Mouse (Mus musculus): Measurements from ENCODE around the gene Tmem161b. TPM values are rescaled to one million over a fixed set of nuclear protein-coding genes. Genes with fewer than 3 reads are reported as not detected.
"Not testable (repeated sequence)": the region's sequence is repeated elsewhere in the genome, so short reads cannot be mapped to it uniquely, and the experiment has no call there.

Tmem161b gene
- polyA plus RNA-seq, 1 experiment = 2.5 TPM

GRCm38 (mm10) chr13:84255047-84255446 lies 33.0 kb downstream of the Tmem161b start:
- TF ChIP-seq REST (IDR thresholded peaks at IDR 0.05; ENCODE audit: insufficient read depth, insufficient read length) (no peak), TCF3 (IDR thresholded peaks at IDR 0.05; ENCODE audit: insufficient read length, low read depth) (no peak)
- Histone ChIP-seq H3K36me3 (ENCODE audit: control insufficient read depth, insufficient read depth) (peaks cover 5% of the 10 kb centered on the region), H3K4me2 (ENCODE audit: low read depth) (no peak overlapping the region)

GRCm38 (mm10) chr13:84264418-84264817 lies 42.3 kb downstream of the Tmem161b start:
- not testable (repeated sequence) for H3K27me3 ChIP-seq (ENCODE audit: control insufficient read depth, insufficient read depth, insufficient read length); H3K79me2 ChIP-seq (ENCODE audit: control insufficient read depth, insufficient read depth); H3ac ChIP-seq (ENCODE audit: control insufficient read depth, insufficient read length); H3K4me3 ChIP-seq; H3K4me2 ChIP-seq (ENCODE audit: low read depth)
- peaks cover 15% of the 10 kb centered on the region for H3K36me3 ChIP-seq (ENCODE audit: control insufficient read depth, insufficient read depth)

More at GRCm38 (mm10) chr13:84255047-84255446, 33.0 kb downstream of the Tmem161b start:
- Histone ChIP-seq H3K27me3 (ENCODE audit: control insufficient read depth, insufficient read depth, insufficient read length) (no peaks in the 10 kb centered on the region), H3ac (ENCODE audit: control insufficient read depth, insufficient read length) (no peak overlapping the region), H3K4me3 (no peak overlapping the region), H3K79me2 (ENCODE audit: control insufficient read depth, insufficient read depth) (no peaks in the 10 kb centered on the region)

GRCm38 (mm10) chr13:84276246-84276645 lies 54.1 kb downstream of the Tmem161b start:
- Histone ChIP-seq H3K27me3 (ENCODE audit: control insufficient read depth, insufficient read depth, insufficient read length) (no peaks in the 10 kb centered on the region), H3K4me2 (ENCODE audit: low read depth) (no peak overlapping the region), H3K4me3 (no peak overlapping the region), H3ac (ENCODE audit: control insufficient read depth, insufficient read length) (no peak overlapping the region), H3K36me3 (ENCODE audit: control insufficient read depth, insufficient read depth) (peaks cover 13% of the 10 kb centered on the region), H3K79me2 (ENCODE audit: control insufficient read depth, insufficient read depth) (no peaks in the 10 kb centered on the region)
- no peak for TF ChIP-seq TCF12 (IDR thresholded peaks at IDR 0.05; ENCODE audit: insufficient read depth, poor library complexity, severe bottlenecking)
- no peak for TF ChIP-seq E2F4 (IDR thresholded peaks at IDR 0.05; ENCODE audit: insufficient read depth)
- no peak for TF ChIP-seq REST (IDR thresholded peaks at IDR 0.05; ENCODE audit: insufficient read depth, insufficient read length)
- TF ChIP-seq POLR2A (IDR thresholded peaks at IDR 0.05; ENCODE audit: insufficient read length, low read depth) = no peak
- TF ChIP-seq CEBPB (IDR thresholded peaks at IDR 0.05; ENCODE audit: insufficient read depth, poor library complexity, severe bottlenecking) = no peak
- no peak for TF ChIP-seq MYOD1 (IDR thresholded peaks at IDR 0.05; ENCODE audit: control insufficient read depth in 1 of 3, insufficient read length in 2 of 3, low read depth in 2 of 3)
- no peak for TF ChIP-seq MAX (IDR thresholded peaks at IDR 0.05; ENCODE audit: low read depth)
- TF ChIP-seq MYOG (IDR thresholded peaks at IDR 0.05; ENCODE audit: control insufficient read depth in 1 of 3, insufficient read depth in 1 of 3, insufficient read length in 2 of 3, low read depth in 2 of 3) = no peak
- TF ChIP-seq SRF (IDR thresholded peaks at IDR 0.05; ENCODE audit: control insufficient read depth, insufficient read length, low read depth) = no peak
- no peak for TF ChIP-seq USF1 (IDR thresholded peaks at IDR 0.05; ENCODE audit: low read depth)
- no peak for TF ChIP-seq POLR2AphosphoS2 (IDR thresholded peaks at IDR 0.05; ENCODE audit: insufficient read length, low read depth)
- TF ChIP-seq TCF3 (IDR thresholded peaks at IDR 0.05; ENCODE audit: insufficient read length, low read depth) = no peak

- Histone ChIP-seq H3K4me2 (ENCODE audit: low read depth) (no peak overlapping the region), H3K79me2 (ENCODE audit: control insufficient read depth, insufficient read depth) (no peaks in the 10 kb centered on the region), H3K4me3 (no peak overlapping the region), H3K27me3 (ENCODE audit: control insufficient read depth, insufficient read depth, insufficient read length) (no peaks in the 10 kb centered on the region), H3K36me3 (ENCODE audit: control insufficient read depth, insufficient read depth) (no peaks in the 10 kb centered on the region), H3ac (ENCODE audit: control insufficient read depth, insufficient read length) (no peak overlapping the region)
- TF ChIP-seq POLR2AphosphoS2 (IDR thresholded peaks at IDR 0.05; ENCODE audit: insufficient read length, low read depth) = no peak
- TF ChIP-seq MAX (IDR thresholded peaks at IDR 0.05; ENCODE audit: low read depth) = no peak
- no peak for TF ChIP-seq TCF12 (IDR thresholded peaks at IDR 0.05; ENCODE audit: insufficient read depth, poor library complexity, severe bottlenecking)
- no peak for TF ChIP-seq MYOD1 (IDR thresholded peaks at IDR 0.05; ENCODE audit: control insufficient read depth in 1 of 3, insufficient read length in 2 of 3, low read depth in 2 of 3)
- TF ChIP-seq MYOG (IDR thresholded peaks at IDR 0.05; ENCODE audit: control insufficient read depth in 1 of 3, insufficient read depth in 1 of 3, insufficient read length in 2 of 3, low read depth in 2 of 3) = no peak
- TF ChIP-seq REST (IDR thresholded peaks at IDR 0.05; ENCODE audit: insufficient read depth, insufficient read length) = no peak
- no peak for TF ChIP-seq POLR2A (IDR thresholded peaks at IDR 0.05; ENCODE audit: insufficient read length, low read depth)
- TF ChIP-seq TCF3 (IDR thresholded peaks at IDR 0.05; ENCODE audit: insufficient read length, low read depth) = no peak
- no peak for TF ChIP-seq USF1 (IDR thresholded peaks at IDR 0.05; ENCODE audit: low read depth)
- no peak for TF ChIP-seq CEBPB (IDR thresholded peaks at IDR 0.05; ENCODE audit: insufficient read depth, poor library complexity, severe bottlenecking)
Observed at GRCm38 (mm10) chr13:84280352-84280751, 58.3 kb downstream of the Tmem161b start.

GRCm38 (mm10) chr13:84282966-84283365 lies 60.9 kb downstream of the Tmem161b start:
- Histone ChIP-seq H3K27me3 (ENCODE audit: control insufficient read depth, insufficient read depth, insufficient read length) (no peaks in the 10 kb centered on the region), H3K36me3 (ENCODE audit: control insufficient read depth, insufficient read depth) (peaks cover 5% of the 10 kb centered on the region), H3K79me2 (ENCODE audit: control insufficient read depth, insufficient read depth) (no peaks in the 10 kb centered on the region), H3K4me3 (no peak overlapping the region), H3ac (ENCODE audit: control insufficient read depth, insufficient read length) (no peak overlapping the region), H3K4me2 (ENCODE audit: low read depth) (no peak overlapping the region)
- TF ChIP-seq CEBPB (IDR thresholded peaks at IDR 0.05; ENCODE audit: insufficient read depth, poor library complexity, severe bottlenecking) (peak; percentile 47; the same call in 1 of the 2 replicates), TCF3 (IDR thresholded peaks at IDR 0.05; ENCODE audit: insufficient read length, low read depth) (no peak)

All from myocyte (in vitro differentiated cells).